ENCODE assay signal across 11 mouse cellular contexts in genomic region chr6:16551131-16551530, GRCm38 (mm10).
"Had no signal": no experiment of that assay in that cellular context is flagged by ENCODE, and none has a peak within 500 bp of the region (broad histone marks: within the 10 kb centered on the region; RNA-seq: fewer than 3 reads in every experiment).

No protein-coding gene starts in this region.

- H3K27ac ChIP-seq: intestine, embryonic 15.5 days; kidney, embryonic 15.5 days; lung, embryonic 15.5 days; macrophage; midbrain, embryonic 12.5 days; neural tube, embryonic 12.5 days; stomach, postnatal 0 days had no signal

- H3K9me3 ChIP-seq: intestine, embryonic 15.5 days; kidney, embryonic 15.5 days; lung, embryonic 15.5 days; midbrain, embryonic 12.5 days; neural tube, embryonic 12.5 days had no signal

- H3K4me3 ChIP-seq: intestine, embryonic 15.5 days; kidney, embryonic 15.5 days; lung, embryonic 15.5 days; megakaryocyte, embryonic 14.5 days; midbrain, embryonic 12.5 days; neural tube, embryonic 12.5 days had no signal

- H3K27me3 ChIP-seq: intestine, embryonic 15.5 days; kidney, embryonic 15.5 days; lung, embryonic 15.5 days; megakaryocyte, embryonic 14.5 days; midbrain, embryonic 12.5 days; neural tube, embryonic 12.5 days had no signal

- H3K4me1 ChIP-seq: intestine, embryonic 15.5 days; kidney, embryonic 15.5 days; megakaryocyte, embryonic 14.5 days; midbrain, embryonic 12.5 days had no signal

- H3K36me3 ChIP-seq: intestine, embryonic 15.5 days; kidney, embryonic 15.5 days; lung, embryonic 15.5 days; midbrain, embryonic 12.5 days; neural tube, embryonic 12.5 days had no signal

- DNase-seq: lung, postnatal 14 days; thymus, postnatal 14 days had no signal

- H3K4me2 ChIP-seq: intestine, embryonic 15.5 days; kidney, embryonic 15.5 days; liver, embryonic 11.5 days; lung, embryonic 15.5 days; midbrain, embryonic 12.5 days; neural tube, embryonic 12.5 days had no signal

- H3K9ac ChIP-seq: intestine, embryonic 15.5 days; kidney, embryonic 15.5 days; lung, embryonic 15.5 days; midbrain, embryonic 12.5 days; neural tube, embryonic 12.5 days had no signal

- ATAC-seq: intestine, embryonic 15.5 days had no signal
